Mouse (Mus musculus) 416B (cell line): ENCODE measurements around the gene Atp6ap1.
A peak's percentile ranks its signal among the peaks of the same experiment; 100 is the strongest.

ENCODE experiments used
- DNase-seq: peaks from one replicate; pipeline ENCODE4 v3.0.0; 2011; ENCODE audit warnings: low read depth

Atp6ap1 gene

DNA sequence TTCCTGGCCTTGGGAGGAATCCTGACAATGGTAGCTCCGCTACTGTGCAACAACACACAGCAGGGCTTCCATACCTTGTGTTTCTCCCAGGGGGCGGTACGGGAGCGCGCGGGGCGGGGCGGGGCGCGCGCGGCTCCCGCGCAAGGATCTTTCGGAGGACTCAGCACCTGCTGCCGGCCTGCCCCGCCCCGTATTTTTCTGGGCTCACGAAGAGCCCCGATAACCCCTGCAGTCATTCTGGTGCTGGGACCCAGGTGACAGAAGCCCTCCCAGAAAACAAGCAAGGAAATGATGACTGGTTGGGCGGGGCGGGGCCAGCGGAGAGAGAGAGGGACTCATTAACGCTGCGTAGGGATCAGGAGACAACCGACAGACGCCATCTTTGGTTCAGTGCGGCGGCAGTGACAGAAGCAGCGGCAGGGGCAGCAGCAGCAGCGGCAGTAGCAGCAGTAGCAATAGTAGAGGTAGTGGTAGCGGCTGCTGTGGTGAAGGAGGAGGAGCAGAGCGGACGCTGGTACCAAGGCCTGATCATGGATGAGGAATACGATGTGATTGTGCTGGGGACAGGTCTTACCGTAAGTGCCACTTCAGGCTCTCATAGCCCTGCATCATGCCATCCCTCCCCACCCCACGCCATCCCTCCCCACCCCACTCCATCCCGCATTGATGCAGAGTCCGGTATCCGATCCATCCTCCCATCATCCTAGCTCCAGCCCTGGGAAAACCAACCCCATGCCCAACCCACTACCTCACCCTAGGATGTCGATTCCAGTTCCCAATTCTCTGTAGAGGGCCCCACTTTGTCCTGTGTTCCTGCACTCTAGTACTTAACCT lies 8.2 kb downstream of the Atp6ap1 start, which contains the start of gene Gdi1:
Gene Gdi1 (plus strand): TSS at position 132 of the 834 bp plus-strand sequence.
- DNase-seq: peak; percentile 78

DNA sequence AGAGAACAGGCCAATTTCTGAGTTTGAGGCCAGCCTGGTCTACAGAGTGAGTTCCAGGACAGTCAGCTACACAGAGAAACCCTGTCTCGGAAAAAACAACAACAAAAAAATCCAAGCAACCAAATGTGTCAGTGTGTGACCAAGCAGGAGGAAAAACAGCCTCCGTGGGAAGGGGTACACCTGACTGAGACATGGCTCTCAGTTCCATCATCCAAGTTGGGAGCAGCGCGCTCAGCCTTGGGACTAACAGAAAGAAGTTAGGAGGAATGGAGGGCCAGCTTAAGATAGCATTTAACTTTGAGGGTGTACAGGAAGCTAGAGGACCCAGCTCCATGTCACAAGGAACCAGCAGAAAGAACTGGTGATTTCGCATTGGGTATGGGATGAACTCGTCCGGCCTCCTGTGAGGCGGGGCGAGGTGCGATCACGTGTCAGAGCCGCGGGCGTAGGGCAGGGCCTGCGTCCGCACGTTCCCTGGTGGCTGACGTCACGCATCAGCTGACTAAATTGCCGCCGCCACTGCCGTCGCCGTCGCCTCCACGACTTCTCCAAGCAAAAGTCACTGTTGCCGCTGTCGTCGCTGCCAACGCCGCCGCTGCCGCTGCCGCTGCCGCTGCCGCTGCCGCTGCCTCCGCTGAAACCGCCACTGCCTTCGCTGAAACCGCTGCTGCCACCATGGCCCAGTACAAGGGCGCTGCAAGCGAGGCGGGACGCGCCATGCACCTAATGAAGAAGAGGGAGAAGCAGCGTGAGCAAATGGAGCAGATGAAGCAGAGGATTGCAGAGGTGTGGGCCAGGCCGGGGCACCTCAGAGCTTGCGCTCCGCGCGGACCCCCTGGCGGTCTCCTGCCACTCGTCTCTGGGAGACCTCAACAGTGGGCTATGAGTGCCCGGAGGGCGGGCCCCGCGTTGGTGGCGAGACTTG lies 15.9 kb downstream of the Atp6ap1 start, which contains the start of gene Fam50a:
Gene Fam50a (plus strand): TSS at position 494 of the 925 bp plus-strand sequence.
- DNase-seq: peak; percentile 91

DNA sequence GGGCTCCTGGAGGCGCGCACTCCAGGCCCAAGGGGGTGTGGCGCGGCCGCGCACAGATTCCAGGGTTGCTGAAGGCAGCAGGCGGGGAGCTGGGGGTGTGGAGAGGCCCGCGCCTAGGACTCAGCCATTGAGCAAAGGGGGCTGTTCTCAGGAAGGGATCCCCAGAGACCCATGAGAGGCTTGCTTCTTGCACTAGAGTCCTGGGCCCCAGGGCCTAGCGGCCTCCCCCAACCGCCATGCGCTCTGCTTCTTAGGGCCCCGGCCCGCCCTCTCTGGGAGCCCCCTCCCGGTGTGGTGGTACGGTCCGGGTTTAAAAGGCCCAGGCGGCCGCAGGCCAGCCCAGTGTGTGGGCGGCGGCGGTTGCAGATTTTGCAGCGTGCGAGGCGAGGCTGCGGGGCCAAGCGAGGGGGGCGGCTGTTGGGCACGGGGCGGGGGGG lies 31.8 kb downstream of the Atp6ap1 start, which contains the start of gene Plxna3:
Gene Plxna3 (plus strand): TSS at position 342 of the 437 bp plus-strand sequence.
- no peak for DNase-seq

DNA sequence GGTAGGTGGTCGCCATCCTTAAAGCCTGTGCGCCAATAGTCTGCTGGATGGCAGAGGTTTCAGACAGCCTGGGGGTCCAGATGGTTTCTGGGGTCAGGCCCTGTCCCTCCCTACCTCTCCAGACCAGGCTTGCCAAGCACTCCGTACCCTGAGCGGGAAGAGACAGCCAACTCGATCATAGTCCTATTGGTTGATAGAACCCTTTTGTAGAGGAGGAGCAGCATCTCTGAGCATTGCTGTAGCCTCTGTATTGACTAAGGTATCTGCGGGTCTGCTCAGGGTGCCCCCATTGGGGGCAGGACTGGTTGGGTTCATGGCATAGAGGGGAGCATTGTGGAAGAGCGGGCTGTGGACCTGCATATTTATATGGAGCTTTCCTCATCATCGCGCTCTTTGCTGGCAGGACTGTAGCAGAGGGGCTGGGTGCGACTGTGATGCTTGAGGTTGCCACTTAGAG lies 32.3 kb downstream of the Atp6ap1 start:
- no peak for DNase-seq

DNA sequence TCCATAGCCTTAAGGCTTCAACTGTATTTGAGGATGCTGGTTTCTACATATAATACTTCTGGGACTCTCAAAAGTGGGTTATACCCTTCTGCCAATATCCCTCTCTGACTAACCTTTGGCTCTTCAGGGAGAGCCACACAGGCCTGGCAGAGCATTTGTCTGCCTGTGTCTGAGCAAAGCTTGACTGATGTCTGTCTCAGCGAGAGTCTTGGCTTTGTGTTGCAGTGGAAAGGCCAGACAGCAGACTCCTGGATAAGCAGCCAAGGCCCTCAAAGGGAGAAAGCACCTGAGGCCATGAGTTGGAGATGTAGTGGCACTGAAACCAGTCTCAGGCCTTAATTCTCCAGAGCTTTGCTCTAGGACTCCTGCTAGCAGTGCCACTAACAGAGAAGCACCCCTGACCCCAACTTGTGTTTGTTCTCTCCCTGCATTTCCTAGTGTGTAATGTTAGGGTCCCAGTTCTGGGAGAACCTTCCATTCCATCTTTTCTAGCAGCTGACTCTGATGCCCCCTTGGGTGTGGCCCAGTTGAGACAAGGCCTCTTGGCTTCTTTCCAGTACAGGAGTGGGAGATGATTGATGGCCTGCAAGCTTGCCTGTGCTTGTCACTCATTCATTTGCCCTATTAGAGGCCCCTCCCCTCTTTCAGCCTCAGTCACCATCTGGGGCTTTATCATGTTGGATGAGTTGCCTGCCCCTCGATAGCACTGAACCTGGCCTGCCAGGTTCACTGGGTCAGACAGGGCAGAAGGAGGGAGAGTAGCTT lies 33.5 kb downstream of the Atp6ap1 start:
- no peak for DNase-seq

DNA sequence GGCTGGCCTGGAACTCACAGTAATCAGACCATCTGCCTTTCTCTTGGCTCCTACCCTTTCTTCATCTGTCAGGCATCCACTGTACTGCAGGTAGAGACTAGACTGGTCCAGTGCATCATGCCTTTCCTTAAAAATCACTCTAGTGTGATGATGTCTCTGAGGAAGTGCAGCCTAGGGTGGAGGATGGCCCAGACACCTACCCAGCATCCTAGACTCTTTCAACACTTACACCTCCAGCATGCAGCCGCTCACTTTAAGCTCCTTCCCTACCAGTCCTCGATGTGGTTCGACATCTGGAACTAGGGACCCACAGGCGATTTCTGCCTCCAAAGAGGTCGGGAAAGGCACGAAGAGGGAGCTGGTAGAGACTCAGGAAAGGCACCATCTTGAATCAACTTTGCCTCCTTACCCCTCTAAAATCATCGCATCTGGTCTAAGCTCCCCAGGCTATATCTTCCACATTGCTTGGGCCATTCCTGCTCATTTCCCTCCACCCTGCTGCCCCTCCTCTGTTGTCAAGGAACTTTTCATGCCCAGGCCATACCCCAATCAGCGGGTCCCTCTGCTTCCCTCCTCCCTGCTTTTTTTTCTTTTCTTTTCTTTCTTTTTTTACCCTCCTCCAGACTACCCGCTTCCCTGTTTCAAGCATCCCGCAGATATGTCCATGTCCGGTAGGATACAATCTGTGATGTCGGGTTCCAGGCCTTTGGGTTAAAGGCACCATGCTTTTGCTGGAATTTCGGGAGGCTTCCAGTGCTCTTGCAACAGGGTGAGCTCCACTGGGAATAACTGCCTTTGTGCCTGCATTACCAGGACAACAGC lies 56.0 kb downstream of the Atp6ap1 start:
- DNase-seq: peak; percentile 11

DNA sequence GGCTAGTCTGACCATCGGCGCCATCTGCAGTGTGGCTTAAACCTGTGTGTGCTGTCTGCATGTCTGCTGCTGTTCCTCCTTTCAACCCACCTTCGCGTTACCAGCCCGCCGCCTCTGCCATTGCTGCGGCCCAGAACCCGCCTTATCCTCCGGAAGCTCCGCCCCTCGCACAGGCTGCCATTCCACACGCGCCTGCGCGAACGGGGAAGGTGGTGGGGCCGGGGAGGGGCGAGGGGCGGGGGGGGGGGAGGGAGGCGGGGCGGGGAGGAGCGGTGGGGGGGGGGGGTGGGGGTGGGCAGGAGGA lies 56.5 kb downstream of the Atp6ap1 start, which contains the start of gene Lage3:
Gene Lage3 (minus strand): TSS at position 152 of the 304 bp plus-strand sequence.
- peak; percentile 80 for DNase-seq
